Mouse (Mus musculus) liver, embryonic 12.5 days (tissue): ENCODE results near the gene Rnf157. TPM values are rescaled to one million over a fixed set of nuclear protein-coding genes. Genes with fewer than 3 reads are reported as not detected.
"Not testable (repeated sequence)": the region's sequence is repeated elsewhere in the genome, so short reads cannot be mapped to it uniquely, and the experiment has no call there.

ENCODE experiments used
- ATAC-seq: fragments of 200-750 bp; cut with Nextera tagmentation; 2 replicates; pipeline ENCODE4 v1.8.0; 2017; ENCODE audit warnings: moderate number of reproducible peaks, mild to moderate bottlenecking, moderate library complexity
- H3K27ac ChIP-seq: fragments of 300-500 bp; sonication (generic); 2 replicates; pipeline ENCODE4 v1.5.1; 2016; ENCODE audit warnings: mild to moderate bottlenecking
- H3K27me3 ChIP-seq: fragments of 300-500 bp; sonication (generic); replicated peaks from 2 replicates; pipeline ENCODE4 v1.6.1; 2016; ENCODE audit warnings: mild to moderate bottlenecking, moderate library complexity
- H3K36me3 ChIP-seq: fragments of 300-500 bp; sonication (generic); 2 replicates; pipeline ENCODE4 v1.6.1; 2016; ENCODE audit warnings: mild to moderate bottlenecking, moderate library complexity
- H3K4me1 ChIP-seq: fragments of 300-500 bp; sonication (generic); 2 replicates; pipeline ENCODE4 v1.6.1; 2016
- H3K4me2 ChIP-seq: fragments of 300-500 bp; sonication (generic); 2 replicates; pipeline ENCODE4 v1.6.1; 2016; ENCODE audit warnings: mild to moderate bottlenecking, moderate library complexity
- H3K4me3 ChIP-seq: fragments of 300-500 bp; sonication (generic); 2 replicates; pipeline ENCODE4 v1.5.1; 2016; ENCODE audit warnings: mild to moderate bottlenecking, moderate library complexity
- H3K9ac ChIP-seq: fragments of 300-500 bp; sonication (generic); 2 replicates; pipeline ENCODE4 v1.6.1; 2016; ENCODE audit warnings: mild to moderate bottlenecking, moderate library complexity
- H3K9me3 ChIP-seq: fragments of 300-500 bp; sonication (generic); replicated peaks from 2 replicates; pipeline ENCODE4 v1.6.1; 2016; ENCODE audit warnings: mild to moderate bottlenecking, moderate library complexity
- WGBS: fragments of 180-500 bp; shearing (Covaris S2); methylation state at CpG from one replicate; pipeline ENCODE4 v1.1.7; 2016; ENCODE audit not compliant: insufficient replicate concordance; 5-methylcytosine and 5-hydroxymethylcytosine counted together
- polyA plus RNA-seq: library from polyadenylated mRNA; unstranded; fragments of >200 nt; fragmentation: Nextera tagmentation; extraction: Ambion mirVana; gene quantifications from 2 replicates; pipeline ENCODE4 v1.2.1, GENCODE M21; 2016

Gene Rnf157
- polyA plus RNA-seq, 1 experiment from 2014 or later = 2.9 TPM

DNA sequence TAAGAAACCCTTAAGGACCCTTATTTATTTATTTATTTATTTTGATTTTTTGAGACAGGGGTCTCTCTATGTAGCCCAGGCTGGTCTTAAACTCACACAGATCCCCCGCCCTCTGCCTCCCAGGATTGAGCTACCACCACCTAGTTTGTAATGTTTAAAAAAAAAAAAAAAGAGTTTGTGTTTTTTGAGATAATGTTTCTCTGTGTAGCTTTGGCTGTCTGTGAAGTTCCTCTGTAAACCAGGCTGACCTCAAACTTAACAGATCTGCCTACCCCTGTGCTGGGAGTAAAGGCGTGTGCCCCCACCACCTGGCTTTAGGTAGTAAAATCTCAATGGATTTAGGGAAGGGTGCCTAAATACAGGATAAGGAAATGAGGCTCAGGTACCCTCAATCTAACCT is 46.7 kb downstream of the Rnf157 start:
- no peaks in the 10 kb centered on the region for H3K36me3 ChIP-seq
- H3K9me3 ChIP-seq = no peaks in the 10 kb centered on the region
- no peak overlapping the region for H3K4me2 ChIP-seq
- 38% methylated on average over 2 of the region's 2 CpGs for WGBS
- no peak overlapping the region for H3K4me3 ChIP-seq
- H3K27me3 ChIP-seq = 0 out of 2 replicates have a peak, but pooled peaks cover 3% of the 10 kb centered on the region
- no peak for ATAC-seq
- peaks cover 47% of the 10 kb centered on the region for H3K4me1 ChIP-seq
- no peak overlapping the region for H3K27ac ChIP-seq
- H3K9ac ChIP-seq = no peak overlapping the region

DNA sequence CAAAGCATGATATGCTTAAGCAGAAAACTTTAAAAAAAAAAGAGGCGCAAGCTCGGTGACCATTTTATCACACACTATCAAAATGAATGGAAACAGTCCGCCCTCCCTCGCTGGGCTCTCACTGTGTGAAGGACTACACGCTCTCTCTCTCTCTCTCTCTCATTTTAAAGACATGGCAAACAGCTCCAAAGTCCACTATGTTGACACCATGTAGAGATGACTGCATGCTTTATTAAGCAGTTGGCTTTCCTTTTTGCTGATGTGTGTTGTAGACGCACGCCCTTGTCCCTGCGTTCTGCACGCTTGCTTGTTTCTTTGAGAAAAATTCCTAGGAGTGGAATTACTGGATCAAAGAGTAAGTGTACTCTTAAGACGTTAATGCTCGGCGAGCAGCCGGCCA is 47.4 kb downstream of the Rnf157 start:
- 0 out of 2 replicates have a peak, but pooled peaks cover 4% of the 10 kb centered on the region for H3K27me3 ChIP-seq
- no peaks in the 10 kb centered on the region for H3K9me3 ChIP-seq
- H3K4me1 ChIP-seq = peaks cover 43% of the 10 kb centered on the region
- no peaks in the 10 kb centered on the region for H3K36me3 ChIP-seq
- no peak overlapping the region for H3K27ac ChIP-seq
- no peak for ATAC-seq
- H3K4me2 ChIP-seq = no peak overlapping the region
- H3K9ac ChIP-seq = no peak overlapping the region
- 76% methylated on average over 13 of the region's 13 CpGs for WGBS
- no peak overlapping the region for H3K4me3 ChIP-seq

DNA sequence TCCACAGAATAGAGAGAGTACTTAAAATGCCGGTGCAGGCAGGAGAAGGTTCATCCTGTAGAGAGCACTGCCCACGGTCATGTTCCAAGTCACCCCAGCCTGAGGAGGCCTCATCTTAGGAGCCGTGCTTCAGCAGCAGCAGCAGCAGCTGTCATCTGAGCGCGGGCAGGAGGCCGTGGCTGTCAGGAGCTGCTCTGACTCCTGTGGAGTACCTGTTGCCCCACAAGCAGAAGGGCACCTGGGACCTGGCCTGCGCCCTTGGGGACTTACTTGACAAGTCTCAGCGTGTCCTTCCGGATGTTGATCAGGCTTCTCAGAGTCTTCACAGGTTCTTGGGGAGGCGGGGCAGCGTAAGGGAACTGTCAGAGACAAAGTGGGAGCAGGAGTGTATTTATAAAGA is 50.8 kb downstream of the Rnf157 start:
- Histone ChIP-seq H3K27me3 (0 out of 2 replicates have a peak, but pooled peaks cover 4% of the 10 kb centered on the region), H3K4me1 (peaks cover 22% of the 10 kb centered on the region; the same call in 1 of the 2 replicates), H3K9ac (no peak overlapping the region), H3K4me3 (no peak overlapping the region), H3K9me3 (no peaks in the 10 kb centered on the region), H3K4me2 (no peak overlapping the region), H3K27ac (no peak overlapping the region), H3K36me3 (no peaks in the 10 kb centered on the region)
- 60% methylated on average over 11 of the region's 11 CpGs for WGBS
- no peak for ATAC-seq

DNA sequence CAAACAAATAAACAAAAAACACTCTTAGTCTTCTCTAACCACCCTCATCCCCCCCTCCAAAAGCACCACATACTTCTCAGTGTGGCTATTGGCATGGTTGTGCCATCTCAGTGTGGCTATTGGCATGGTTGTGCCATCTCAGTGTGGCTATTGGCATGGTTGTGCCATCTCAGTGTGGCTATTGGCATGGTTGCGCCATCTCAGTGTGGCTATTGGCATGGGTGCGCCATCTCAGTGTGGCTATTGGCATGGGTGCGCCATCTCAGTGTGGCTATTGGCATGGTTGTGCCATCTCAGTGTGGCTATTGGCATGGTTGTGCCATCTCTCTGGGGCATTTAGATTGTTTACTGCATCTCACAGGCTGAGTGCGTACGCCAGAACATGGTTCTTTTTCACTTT is 51.9 kb downstream of the Rnf157 start:
- H3K27ac ChIP-seq, H3K9me3 ChIP-seq, H3K27me3 ChIP-seq, H3K4me2 ChIP-seq, H3K4me3 ChIP-seq, H3K36me3 ChIP-seq, ATAC-seq, H3K9ac ChIP-seq: not testable (repeated sequence)
- peaks cover 17% of the 10 kb centered on the region; the same call in 1 of the 2 replicates for H3K4me1 ChIP-seq
- 85% methylated on average over 5 of the region's 5 CpGs for WGBS

DNA sequence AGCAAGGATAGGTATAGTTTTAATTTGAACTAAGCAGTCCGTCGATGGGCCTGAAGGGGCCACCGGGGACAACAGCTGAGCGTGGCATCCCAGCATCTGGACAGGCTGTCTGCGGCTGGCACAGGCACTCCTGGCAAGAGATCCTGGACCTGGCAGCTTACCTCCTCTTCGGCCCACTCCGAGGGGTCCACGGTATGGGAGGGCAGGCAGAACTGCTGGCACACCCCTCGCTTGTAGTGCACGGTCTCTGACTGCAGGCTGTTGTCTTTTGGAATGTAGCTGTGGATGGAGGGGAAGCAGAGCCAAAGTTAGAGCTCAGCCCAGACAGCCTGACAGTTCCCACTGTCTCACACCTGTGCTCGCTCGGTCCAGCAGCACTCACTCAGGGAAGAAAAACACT is 53.2 kb downstream of the Rnf157 start:
- no peak for ATAC-seq
- WGBS = 83% methylated on average over 12 of the region's 12 CpGs
- H3K27me3 ChIP-seq = 0 out of 2 replicates have a peak, but pooled peaks cover 13% of the 10 kb centered on the region

DNA sequence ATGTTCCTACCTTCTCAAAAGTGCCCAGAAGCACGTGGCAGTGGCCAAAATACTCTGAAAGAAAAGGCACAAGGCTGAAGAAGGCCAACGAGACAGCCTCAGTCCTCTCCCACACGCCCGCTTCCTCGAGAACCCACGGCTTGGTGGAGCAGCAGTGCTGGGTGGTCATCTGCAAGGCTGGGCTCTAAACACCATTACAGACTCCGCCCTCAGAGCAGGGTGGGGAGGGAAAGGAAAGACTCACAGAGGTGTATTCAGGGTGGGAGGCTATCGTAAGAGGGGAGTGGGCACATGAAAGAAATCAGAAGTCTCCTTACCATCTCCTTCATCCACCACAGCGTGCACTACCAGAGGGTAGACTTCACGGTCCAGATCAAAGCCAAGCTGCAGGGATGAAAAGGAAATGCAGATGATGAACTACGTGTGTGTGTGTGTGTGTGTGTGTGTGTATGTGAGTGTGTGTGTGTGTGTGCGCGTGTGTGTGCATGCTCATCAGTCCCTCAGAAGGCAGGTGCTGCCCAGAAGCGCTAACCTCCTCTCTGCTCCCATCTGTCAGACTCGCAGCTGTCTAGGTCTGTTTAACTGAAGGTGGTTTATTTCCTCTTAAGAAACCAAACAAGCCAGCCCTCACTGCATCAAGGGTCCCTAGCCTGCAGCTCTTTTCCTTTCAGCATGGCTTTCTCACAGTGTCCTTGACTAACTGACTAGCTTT is 53.8 kb downstream of the Rnf157 start:
- ATAC-seq = no peak
- H3K9me3 ChIP-seq = no peaks in the 10 kb centered on the region
- 0 out of 2 replicates have a peak, but pooled peaks cover 2% of the 10 kb centered on the region for H3K36me3 ChIP-seq
- H3K4me3 ChIP-seq = no peak overlapping the region
- no peak overlapping the region for H3K27ac ChIP-seq
- no peak overlapping the region for H3K4me2 ChIP-seq
- H3K27me3 ChIP-seq = 0 out of 2 replicates have a peak, but pooled peaks cover 13% of the 10 kb centered on the region
- peaks cover 12% of the 10 kb centered on the region; the same call in 1 of the 2 replicates for H3K4me1 ChIP-seq
- WGBS = 63% methylated on average over 15 of the region's 15 CpGs
- H3K9ac ChIP-seq = no peak overlapping the region

More for the DNA sequence above, 53.2 kb downstream of the Rnf157 start:
- no peak overlapping the region for H3K27ac ChIP-seq
- H3K4me2 ChIP-seq = no peak overlapping the region
- H3K36me3 ChIP-seq = 0 out of 2 replicates have a peak, but pooled peaks cover 2% of the 10 kb centered on the region
- no peaks in the 10 kb centered on the region for H3K9me3 ChIP-seq
- H3K4me3 ChIP-seq = no peak overlapping the region
- H3K9ac ChIP-seq = no peak overlapping the region
- peaks cover 16% of the 10 kb centered on the region; the same call in 1 of the 2 replicates for H3K4me1 ChIP-seq

DNA sequence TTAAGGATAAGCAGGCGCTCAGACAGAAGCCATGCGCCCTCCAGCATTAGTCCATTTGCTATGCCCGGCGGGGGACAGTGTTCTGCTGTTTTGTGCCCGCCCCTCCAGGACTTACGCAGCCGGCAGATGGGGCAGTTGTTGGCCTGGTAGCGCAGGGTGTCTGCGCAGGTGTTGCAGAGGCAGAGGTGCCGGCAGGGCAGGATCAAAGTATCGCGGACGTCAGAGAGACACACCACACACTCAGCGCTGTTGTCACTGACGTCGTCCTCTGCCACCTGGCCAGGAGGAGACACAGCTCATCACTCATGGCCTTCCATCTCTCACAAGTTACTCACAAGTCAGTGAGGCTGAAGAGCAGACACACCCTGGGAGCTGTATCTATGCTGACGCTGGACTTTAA is 58.3 kb downstream of the Rnf157 start:
- no peak overlapping the region for H3K27ac ChIP-seq
- H3K9me3 ChIP-seq = no peaks in the 10 kb centered on the region
- 0 out of 2 replicates have a peak, but pooled peaks cover 2% of the 10 kb centered on the region for H3K36me3 ChIP-seq
- no peak overlapping the region for H3K9ac ChIP-seq
- H3K4me1 ChIP-seq = no peaks in the 10 kb centered on the region
- no peak overlapping the region for H3K4me2 ChIP-seq
- peaks cover 13% of the 10 kb centered on the region; the same call in 1 of the 2 replicates for H3K27me3 ChIP-seq
- 68% methylated on average over 17 of the region's 17 CpGs for WGBS
- no peak for ATAC-seq
- no peak overlapping the region for H3K4me3 ChIP-seq

DNA sequence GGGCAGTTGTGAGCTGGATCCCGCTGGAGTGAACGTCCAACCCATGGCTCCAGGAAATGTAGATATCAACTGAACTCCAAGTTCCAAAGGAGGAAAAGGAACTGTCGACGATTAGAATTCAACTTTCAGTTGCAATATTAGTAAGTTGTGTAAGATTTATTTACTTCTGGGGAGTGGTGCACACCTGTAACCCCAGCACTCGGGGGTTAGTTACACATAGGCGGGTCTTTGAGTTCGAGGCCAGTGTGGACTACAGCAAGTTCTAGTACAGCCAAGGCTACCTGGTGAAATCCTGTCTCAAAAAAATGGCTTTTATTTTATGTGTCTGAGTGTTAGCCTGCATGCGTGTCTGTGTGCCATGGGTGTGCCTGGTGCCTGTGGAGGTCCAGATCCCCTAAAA is 59.3 kb downstream of the Rnf157 start:
- Histone ChIP-seq H3K4me3 (no peak overlapping the region), H3K9ac (no peak overlapping the region), H3K9me3 (no peaks in the 10 kb centered on the region), H3K4me2 (no peak overlapping the region), H3K27ac (no peak overlapping the region), H3K27me3 (peaks cover 14% of the 10 kb centered on the region; the same call in 1 of the 2 replicates), H3K4me1 (no peaks in the 10 kb centered on the region), H3K36me3 (0 out of 2 replicates have a peak, but pooled peaks cover 2% of the 10 kb centered on the region)
- WGBS = 78% methylated on average over 8 of the region's 8 CpGs
- ATAC-seq = no peak

DNA sequence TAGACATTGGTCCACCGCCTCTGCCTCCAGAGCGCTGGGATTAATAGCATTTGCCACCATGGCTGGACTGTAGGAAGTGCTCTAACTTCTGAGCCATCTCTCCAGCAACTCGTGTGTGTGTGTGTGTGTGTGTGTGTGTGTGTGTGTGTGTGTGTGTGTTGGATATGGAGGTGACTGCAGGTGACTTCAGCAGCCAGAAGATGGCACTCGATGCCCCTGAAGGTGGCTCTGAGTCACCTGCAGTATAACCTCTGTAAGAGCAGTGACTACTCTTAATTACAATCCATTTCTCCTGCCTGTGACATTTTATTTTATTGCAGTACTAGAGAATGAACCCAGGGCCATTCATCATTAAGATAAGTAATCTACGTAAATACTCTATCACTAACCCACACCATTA is 61.5 kb downstream of the Rnf157 start:
- no peak overlapping the region for H3K9ac ChIP-seq

DNA sequence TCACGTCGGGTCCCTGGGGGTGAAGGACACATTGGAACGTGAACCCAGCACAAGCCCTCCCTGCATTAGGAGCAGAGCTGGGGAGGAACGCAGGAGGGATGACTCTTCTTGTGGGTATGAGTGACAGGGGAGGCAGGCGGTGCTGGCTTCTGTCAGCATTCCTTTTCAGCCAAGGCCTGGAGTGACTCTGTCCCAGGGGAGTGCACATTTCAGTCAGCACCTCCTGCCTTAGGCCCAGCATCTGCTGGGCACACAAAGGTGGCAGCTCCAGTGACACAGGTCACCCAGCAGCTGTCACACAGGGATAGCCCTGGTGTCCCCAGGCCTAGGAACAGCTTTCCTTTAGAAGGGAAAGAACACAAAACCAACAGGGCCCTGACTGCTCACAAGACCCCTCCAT is 64.9 kb downstream of the Rnf157 start:
- H3K4me1 ChIP-seq = no peaks in the 10 kb centered on the region
- ATAC-seq = no peak
- no peak overlapping the region for H3K4me3 ChIP-seq
- 65% methylated on average over 5 of the region's 5 CpGs for WGBS
- H3K36me3 ChIP-seq = no peaks in the 10 kb centered on the region
- no peak overlapping the region for H3K9ac ChIP-seq
- H3K27ac ChIP-seq = no peak overlapping the region
- H3K4me2 ChIP-seq = no peak overlapping the region
- H3K9me3 ChIP-seq = no peaks in the 10 kb centered on the region
- peaks cover 11% of the 10 kb centered on the region for H3K27me3 ChIP-seq

More for the DNA sequence above, 61.5 kb downstream of the Rnf157 start:
- Histone ChIP-seq H3K9me3 (no peaks in the 10 kb centered on the region), H3K4me2 (no peak overlapping the region), H3K4me1 (no peaks in the 10 kb centered on the region), H3K4me3 (no peak overlapping the region), H3K27me3 (peaks cover 19% of the 10 kb centered on the region; the same call in 1 of the 2 replicates), H3K36me3 (0 out of 2 replicates have a peak, but pooled peaks cover 2% of the 10 kb centered on the region), H3K27ac (no peak overlapping the region)
- ATAC-seq = no peak
- WGBS = 67% methylated on average over 5 of the region's 5 CpGs

DNA sequence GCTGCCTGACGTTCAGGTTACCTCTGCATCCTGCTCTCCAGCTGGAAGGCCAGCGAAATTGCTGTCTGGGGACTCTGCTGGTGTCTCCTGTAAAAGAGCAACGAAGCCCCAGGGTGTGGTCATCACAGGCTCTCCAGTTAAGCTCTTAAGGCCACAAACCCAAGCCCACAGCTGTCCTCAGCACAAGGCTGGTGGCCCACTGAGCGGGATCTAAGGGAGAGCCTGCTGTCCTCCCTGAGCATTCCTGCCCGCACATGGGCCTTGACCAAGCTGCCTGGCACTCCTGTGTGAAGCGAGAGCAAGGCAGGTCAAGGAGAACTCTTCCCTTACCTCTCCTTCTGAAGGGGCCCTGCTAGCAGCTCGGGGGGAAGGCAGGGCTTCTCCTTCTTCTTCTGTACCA is 65.8 kb downstream of the Rnf157 start:
- Histone ChIP-seq H3K36me3 (no peaks in the 10 kb centered on the region), H3K27ac (no peak overlapping the region), H3K4me3 (no peak overlapping the region), H3K4me1 (no peaks in the 10 kb centered on the region), H3K9me3 (no peaks in the 10 kb centered on the region), H3K9ac (no peak overlapping the region), H3K27me3 (peaks cover 11% of the 10 kb centered on the region), H3K4me2 (no peak overlapping the region)
- WGBS = 70% methylated on average over 7 of the region's 7 CpGs
- no peak for ATAC-seq

DNA sequence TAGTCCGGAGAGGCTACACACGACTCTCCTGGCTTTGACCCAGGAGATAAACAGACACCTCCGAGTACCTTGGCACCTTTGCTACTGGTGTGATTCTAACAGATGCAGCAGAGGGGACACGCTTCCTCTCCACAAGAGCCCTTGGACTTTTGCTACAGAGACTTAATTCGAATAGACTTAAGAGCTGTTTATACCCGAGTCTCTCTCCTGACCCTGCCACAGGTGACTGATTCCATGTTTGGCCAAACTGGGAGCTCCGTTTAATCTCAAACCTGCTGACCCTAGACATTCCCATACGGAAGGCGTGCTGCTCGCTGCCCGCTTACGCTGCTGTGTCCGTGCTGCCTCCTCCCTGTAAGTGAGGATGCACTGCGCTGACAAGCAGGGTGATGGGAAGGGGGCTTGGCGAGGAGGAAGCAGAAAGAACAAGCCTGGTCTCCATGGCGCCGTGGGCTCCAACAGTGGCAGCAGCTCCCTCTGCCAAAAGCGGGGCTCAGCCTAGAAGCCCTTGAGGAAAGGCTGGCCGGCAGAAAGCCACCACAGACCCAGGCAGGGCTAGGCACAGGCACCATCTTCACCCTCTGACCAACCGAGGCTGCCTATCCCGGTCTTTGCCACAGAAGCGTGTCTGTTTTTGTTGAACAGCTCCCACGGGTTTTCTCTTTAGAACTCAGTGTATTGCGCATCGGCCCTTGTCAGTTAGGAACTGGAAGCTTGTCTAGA is 70.6 kb downstream of the Rnf157 start:
- ATAC-seq = no peak
- H3K4me2 ChIP-seq = no peak overlapping the region

More for the DNA sequence above, 70.6 kb downstream of the Rnf157 start:
- H3K9ac ChIP-seq = no peak overlapping the region
- no peak overlapping the region for H3K27ac ChIP-seq
- no peak overlapping the region for H3K4me3 ChIP-seq
- H3K4me1 ChIP-seq = no peaks in the 10 kb centered on the region; the same call in 1 of the 2 replicates
- H3K27me3 ChIP-seq = peaks cover 22% of the 10 kb centered on the region
- no peaks in the 10 kb centered on the region for H3K9me3 ChIP-seq
- 70% methylated on average over 25 of the region's 25 CpGs for WGBS
- no peaks in the 10 kb centered on the region for H3K36me3 ChIP-seq
